Mouse (Mus musculus) MEL (cell line): ENCODE results near the gene Gpr180.

Experiments
- CHD2 ChIP-seq: IDR thresholded peaks from 2 replicates; pipeline ENCODE4 v1.6.1; 2011; ENCODE audit warnings: low read length, improper control_type of control experiment
- CTCF ChIP-seq, 3 experiments: IDR thresholded peaks in 2 of 3; conservative IDR thresholded peaks in 1 of 3; 2 replicates each; pipeline ENCODE4 v1.5.1; 2011 to 2012; ENCODE audit warnings: low read length in 3 of 3, low read depth in 2 of 3, mild to moderate bottlenecking in 2 of 3, improper control_type of control experiment in 1 of 3, inconsistent platforms in 1 of 3, mixed read lengths in 1 of 3, moderate library complexity in 1 of 3; ENCODE audit not compliant: control insufficient read depth in 1 of 3, insufficient read depth in 1 of 3, poor library complexity in 1 of 3, severe bottlenecking in 1 of 3
- MAX ChIP-seq: IDR thresholded peaks from 2 replicates; pipeline ENCODE4 v1.6.1; 2011; ENCODE audit warnings: low read length, improper control_type of control experiment
- MEF2A ChIP-seq: IDR thresholded peaks from 2 replicates; pipeline ENCODE4 v1.6.1; 2014; ENCODE audit warnings: low read depth, mild to moderate bottlenecking, inconsistent platforms, low read length, improper control_type of control experiment; ENCODE audit not compliant: poor library complexity, insufficient replicate concordance, severe bottlenecking; ENCODE audit errors: extremely low read depth
- TAL1 ChIP-seq: IDR thresholded peaks from 2 replicates; pipeline ENCODE4 v1.6.1; 2012; ENCODE audit warnings: mild to moderate bottlenecking, inconsistent platforms, low read length, moderate library complexity, mixed read lengths
- USF1 ChIP-seq: IDR thresholded peaks from 2 replicates; pipeline ENCODE4 v1.6.1; 2014; ENCODE audit warnings: low read depth, mild to moderate bottlenecking, inconsistent platforms, low read length, improper control_type of control experiment, moderate library complexity

GRCm38 (mm10) chr14:118124129-118124528 is 12.8 kb upstream of the Gpr180 start:
- no peak for TF ChIP-seq CTCF (IDR thresholded peaks at IDR 0.05 in 2 of 3, conservative IDR thresholded peaks at IDR 0.05 in 1 of 3; ENCODE audit: control insufficient read depth in 1 of 3, insufficient read depth in 1 of 3, low read depth in 2 of 3, low read length in 3 of 3, poor library complexity in 1 of 3, severe bottlenecking in 1 of 3)
- no peak for TF ChIP-seq TAL1
- no peak for TF ChIP-seq MEF2A
- no peak for TF ChIP-seq USF1
- TF ChIP-seq MAX, result no peak
- TF ChIP-seq CHD2, result no peak
